Mouse (Mus musculus) liver (tissue): ENCODE data around the gene Rfx7.
A peak's percentile ranks its signal among the peaks of the same experiment; 100 is the strongest.

Experiments used
- DNase-seq: peaks from one replicate; pipeline ENCODE4 v3.0.0-alpha.2; 2020; ENCODE audit warnings: mixed read lengths

Rfx7 gene

DNA sequence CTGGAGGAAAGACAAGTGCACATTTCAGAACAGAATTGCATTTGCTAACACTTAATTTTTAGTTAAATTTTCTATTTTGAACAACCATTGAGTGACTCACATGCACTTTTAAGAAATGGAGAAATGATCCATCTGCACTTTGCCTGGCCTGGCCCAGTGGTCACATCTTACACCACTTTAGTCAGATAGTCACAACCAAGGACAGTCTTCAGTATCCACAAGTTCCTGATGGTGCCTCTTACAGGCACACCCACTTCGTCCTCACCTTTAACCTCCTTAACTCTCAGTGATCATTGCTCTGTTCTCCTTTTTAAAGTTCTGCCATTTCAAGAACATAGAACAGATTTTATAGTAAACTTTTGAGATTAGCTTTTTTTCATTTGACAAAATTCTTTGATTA, 26.7 kb downstream of the Rfx7 start:
- no peak for DNase-seq

DNA sequence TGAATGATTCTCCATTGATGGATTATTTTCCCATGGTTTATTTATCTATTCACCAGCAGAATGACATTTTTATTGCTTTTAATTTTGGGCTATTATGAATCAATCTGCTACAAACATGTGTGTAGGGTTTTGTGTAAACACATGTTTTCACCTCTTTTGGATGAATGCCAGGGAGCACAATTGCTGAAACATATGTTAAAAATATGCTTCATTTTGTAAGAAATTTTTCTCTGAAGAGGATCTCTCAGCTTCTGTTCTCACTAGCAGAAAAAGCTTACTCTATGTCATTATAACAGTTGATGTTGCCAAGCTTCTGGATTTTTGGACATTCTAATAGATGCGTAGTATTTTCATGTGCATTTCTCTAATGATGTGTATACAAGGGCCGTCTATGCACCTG, 28.3 kb downstream of the Rfx7 start:
- DNase-seq = no peak

DNA sequence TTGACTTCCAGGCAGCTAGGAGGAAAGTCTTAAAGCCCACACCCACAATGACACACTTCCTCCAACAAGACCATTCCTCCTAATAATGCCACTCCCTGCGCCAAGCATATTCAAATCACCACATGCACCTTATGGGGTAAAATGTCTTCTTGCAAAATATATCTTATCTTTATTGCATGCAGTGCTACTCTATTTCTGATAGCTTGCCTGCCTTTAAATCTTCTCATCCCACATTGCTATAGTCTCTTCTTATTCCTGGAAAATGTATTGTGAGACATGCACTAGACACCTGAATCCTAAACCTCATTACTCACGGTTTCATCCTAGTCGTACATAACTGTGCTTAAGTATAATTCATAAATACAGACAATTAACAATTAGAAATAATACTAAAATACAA, 31.2 kb downstream of the Rfx7 start:
- DNase-seq = peak; percentile 5

DNA sequence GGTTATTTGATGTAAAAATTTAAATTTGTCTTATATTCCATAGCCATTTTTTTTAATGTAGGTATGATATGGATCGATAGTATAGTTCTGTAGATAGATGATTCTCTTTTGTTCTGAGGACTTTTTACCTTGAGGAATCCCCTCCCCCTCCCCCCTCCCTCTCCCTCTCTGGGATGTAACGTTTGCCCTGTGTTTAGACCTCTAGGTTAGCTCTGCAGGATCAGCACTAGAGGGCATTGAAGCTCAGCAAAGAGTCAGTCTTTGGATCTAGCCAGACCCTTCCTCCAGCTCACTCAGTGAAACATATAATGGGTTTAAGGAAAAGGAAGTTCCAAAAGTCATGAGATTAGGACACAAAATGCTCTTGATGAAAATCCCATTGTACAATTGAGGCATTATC, 35.1 kb downstream of the Rfx7 start:
- DNase-seq = no peak

DNA sequence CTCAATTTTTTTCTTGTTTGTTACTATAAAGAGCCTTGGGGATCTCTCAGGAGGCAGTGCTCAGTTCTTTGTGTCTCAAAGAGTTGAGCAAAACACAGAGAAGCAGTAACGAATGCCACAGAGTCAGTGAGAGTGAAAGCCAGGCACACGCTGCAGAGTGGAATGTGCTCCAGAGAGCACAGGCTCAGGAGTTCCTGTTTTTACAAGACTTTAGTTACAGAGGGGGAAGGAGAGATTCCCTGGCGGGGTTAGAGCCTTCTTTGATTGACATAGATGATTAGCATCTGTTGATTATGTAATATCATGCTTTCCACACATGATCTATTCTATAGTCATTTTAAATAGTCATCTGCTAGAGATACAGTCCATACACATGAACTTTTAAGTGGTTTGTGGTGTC, 48.2 kb downstream of the Rfx7 start:
- DNase-seq = no peak

DNA sequence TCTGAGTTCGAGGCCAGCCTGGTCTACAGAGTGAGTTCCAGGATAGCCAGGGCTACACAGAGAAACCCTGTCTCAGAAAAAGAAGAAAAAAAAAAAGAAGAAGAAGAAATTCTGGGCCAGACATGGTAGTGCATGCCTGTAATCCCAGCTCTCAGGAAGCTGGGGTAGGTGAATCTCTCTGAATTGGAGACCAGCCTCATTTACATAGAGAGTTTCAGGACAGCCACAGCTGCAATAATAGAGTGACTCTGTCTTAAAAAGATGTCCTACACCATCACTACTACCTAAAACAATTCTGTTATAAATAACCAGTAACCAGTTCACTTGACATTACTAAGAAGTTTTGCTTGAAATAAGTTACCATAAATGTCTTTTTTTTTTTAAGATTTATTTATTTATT, 58.8 kb downstream of the Rfx7 start:
- DNase-seq = no peak

DNA sequence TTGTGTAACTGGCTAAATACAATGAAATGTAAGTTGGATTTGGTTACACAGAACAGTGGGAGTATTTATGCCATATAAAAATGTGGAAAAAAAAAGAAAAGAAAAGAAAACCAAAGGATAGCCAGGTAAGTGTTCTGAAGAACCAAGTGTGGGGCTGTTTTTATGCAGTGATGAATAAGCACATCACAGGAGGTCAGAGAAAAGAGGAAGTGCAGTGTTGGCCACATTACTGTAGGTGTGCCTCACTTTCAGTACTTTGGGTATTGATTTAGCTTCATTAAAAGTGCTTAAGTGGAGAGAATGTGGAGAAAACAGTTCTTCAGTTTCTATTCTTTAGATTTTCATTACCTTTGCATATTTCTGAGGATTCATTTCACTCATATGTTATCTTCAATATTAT, 60.0 kb downstream of the Rfx7 start:
- DNase-seq = no peak

DNA sequence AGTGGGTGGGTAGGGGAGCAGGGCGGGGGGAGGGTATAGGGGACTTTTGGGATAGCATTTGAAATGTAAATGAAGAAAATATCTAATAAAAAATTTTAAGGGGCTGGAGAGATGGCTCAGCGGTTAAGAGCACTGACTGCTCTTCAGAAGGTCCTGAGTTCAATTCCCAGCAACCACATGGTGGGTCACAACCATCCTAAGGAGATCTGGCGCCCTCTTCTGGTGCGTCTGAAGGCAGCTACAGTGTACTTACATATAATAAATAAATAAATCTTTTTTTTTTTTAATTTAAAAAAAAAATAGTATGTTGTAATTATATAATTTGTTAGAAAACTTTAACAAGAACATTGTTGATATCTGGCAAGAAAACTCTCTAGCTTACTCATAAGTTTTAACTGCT, 62.6 kb downstream of the Rfx7 start:
- DNase-seq = peak; percentile 21

DNA sequence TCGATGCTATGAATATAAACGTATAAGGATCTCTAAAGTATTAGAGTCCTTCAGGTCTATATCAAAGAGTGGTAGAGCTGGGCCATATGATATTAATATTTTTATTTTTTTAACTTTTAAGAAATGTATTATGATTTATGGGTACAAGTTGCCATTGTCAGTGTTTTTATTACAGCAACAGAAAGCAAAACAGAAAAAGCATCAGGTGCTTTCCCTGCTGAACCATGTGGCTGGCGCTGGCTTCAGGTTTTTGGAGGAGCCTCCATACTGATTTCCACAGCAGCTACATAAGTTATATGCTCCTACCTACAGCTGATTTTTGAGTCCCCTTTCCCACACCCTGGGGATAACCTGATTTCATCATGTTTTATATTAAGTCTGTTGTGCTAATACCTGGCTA, 68.1 kb downstream of the Rfx7 start:
- DNase-seq = no peak

DNA sequence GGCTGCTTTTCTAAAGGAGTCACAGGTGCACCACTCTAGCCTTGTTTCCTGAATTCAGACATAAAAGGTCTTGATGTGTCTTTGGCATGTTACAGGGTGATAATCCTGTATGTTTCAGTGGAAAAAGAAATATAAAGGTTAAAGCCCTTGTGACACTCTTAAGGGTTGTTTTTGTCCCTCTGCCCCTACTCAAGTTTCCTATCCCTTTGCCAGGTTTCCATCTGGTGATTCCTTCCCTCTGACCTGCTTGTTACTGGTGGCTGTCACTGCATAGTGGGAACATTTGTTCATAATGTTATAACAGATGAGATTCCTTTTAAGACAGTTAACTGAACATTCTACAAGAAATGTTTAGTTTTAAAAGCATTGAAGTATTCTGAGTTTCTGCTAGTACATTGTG, 77.7 kb downstream of the Rfx7 start:
- no peak for DNase-seq

DNA sequence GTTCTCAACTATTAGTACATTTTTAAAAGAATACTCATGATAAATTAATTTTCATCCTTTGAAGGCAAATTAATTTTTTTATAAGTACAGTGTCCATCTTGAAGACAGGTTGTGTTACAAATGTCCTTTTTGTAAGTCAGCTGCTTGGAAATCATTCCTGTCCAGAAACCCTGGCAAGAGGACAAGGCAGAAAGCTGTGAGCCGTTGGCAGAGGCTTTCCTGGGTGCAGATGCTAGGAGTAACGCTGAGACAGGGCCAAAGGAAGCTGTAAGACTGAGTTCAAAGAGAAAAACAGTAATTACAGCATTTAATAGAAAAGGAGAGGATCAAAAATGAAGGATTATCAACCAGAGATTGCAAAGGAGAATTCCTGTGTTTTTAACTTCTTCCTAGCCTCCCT, 81.8 kb downstream of the Rfx7 start:
- DNase-seq = no peak

DNA sequence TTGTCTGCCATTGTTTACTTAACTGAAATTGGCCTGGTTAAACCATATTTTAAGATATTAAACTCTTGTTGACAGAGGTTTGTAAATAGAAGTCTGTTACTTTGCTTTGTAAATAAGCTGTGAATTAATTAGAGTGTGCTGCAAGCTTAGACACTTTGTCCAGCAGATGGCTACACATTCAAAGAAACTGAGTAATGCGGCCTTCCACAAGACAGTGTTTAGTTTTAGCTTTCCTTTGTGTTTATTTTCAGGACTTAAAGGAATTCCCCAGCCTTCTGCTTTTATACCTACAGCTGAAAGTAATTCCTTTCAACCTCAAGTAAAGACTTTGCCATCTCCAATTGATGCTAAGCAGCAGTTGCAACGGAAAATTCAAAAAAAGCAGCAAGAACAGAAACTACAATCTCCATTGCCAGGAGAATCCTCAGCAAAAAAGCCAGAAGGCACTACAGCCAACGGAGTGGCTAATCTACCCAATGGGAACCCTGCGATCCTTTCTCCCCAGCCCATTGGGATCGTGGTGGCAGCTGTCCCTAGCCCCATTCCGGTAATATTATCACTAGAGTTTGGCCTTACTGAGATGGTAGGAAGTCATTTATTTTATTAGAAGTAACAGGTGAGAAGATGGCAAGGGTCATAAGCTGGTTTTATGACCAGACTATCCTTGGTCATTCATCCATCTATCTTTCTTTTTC, 82.9 kb downstream of the Rfx7 start:
- no peak for DNase-seq

DNA sequence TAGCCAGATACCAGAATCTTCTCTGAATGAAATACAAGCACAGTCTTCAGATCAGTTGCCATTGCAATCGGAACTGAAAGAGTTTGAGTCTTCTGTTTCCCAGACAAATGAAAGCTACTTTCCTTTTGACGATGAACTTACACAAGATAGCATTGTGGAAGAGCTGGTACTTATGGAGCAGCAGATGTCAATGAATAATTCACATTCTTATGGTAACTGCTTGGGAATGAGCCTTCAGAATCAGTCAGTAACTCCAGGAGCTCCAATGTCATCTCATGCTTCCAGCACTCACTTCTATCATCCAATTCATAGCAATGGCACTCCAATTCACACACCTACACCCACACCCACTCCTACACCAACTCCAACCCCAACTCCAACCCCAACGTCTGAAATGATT, 86.0 kb downstream of the Rfx7 start:
- no peak for DNase-seq

DNA sequence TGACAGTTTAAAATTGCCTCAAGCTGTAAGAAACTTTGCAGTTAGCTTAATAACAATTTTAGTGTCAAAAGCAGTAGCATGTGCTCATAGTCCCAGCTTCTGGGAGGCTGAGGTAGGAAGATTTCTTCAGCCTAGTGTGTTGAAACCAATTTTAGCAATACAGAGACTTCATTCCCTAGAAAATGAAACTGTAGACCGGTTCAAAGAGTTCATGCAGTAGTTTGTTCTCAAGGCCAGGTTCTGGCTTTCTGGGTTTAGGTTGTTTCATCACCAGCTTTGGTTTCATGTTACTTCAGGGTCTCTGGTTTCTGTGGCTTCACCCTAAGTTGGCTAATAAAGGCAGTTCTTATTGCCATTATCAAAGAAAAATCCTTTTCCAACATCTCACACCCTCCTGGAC, 91.6 kb downstream of the Rfx7 start:
- no peak for DNase-seq

DNA sequence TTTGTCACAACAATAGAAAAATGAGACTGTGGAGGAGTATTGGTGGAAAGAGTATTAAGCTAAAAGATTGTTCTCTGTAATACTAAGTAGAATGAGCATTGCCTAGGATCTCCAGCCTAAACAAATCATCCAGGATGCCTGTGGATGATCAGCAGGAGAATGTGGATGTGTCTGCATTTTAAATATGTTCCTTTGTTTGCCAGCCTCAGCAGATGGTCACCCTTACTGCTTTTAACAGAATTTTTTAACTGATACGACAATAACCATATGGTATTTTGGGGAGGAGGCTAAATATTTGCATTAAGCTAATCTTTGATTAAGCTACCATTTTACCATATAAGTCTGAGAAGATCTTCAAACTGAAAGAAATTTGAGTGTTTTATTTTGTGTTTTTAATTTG, 95.6 kb downstream of the Rfx7 start:
- no peak for DNase-seq

DNA sequence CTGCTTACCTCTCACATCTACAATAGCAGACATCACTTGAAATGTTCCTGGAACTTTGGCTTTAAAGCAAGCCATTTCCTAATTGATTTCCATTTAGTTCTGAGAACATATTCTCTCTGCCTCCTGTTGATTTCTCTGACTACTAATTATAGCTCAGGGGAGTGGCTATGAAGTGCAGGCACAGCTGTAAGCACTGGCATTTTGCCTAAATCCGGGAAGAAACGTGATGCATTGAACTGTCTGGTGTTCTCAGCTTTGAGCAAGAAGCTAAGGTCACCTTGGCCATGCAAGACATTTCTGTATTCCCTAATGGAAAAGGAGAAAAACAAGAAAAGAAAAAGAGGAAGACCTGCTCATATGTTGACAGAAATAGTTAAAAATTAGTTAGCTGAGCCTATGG, 96.6 kb downstream of the Rfx7 start:
- DNase-seq = no peak

DNA sequence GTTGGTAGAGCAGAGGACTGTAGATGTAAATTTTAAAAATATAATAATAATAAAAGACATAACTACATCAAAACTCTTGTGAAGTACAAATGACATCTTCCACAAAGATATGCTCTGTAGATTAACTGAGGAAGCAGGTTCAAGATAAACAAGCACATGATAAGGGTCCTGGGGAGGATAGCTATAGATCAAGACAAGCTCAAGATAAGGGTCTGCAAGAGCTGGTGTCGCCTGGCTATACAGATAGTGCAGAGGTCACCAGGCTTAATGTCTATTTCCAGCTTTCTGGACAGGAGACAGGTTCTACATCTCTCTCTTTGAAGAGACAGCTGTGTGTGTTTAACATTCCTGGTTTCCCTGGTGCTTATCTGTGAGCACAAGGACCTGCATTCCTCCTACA, 100.2 kb downstream of the Rfx7 start:
- no peak for DNase-seq

DNA sequence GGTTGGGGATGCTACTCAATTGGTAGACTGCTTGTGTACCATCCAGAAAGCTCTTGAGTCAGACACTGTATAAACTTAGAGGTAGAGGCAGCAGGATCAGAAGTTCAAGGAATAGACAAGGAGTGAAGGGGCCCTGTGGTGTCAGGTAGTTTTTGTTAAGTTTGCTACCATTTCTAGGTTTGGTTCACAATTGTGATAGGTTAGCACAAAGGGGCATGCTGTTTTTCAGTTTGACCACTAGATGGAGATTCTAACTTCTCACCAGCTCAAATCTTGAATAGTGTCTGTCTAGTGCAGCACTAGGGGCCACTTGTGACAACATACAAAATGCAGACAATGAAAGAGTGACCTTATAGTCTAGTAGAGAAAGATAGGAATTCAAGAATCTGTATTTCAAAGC, 103.1 kb downstream of the Rfx7 start:
- no peak for DNase-seq

DNA sequence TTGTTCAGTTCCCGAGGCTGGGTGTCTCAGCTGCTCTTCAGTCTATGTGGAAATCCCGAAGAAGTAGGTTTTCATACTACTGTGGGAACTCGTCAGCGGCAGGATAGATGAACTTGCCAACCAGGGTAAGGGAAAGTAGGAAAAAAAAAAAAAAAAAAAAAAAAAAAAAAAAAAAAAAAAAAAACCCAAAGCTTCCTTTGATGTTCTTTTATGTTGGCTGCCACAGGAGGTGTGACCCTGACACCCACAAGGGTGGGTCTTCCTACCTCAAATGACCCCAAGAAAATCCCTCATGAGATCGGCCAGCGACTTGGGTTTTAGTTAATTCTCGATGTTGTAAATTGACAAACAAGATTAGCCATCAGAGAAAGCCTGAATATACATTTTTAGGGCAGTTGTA, 104.5 kb downstream of the Rfx7 start:
- no peak for DNase-seq

DNA sequence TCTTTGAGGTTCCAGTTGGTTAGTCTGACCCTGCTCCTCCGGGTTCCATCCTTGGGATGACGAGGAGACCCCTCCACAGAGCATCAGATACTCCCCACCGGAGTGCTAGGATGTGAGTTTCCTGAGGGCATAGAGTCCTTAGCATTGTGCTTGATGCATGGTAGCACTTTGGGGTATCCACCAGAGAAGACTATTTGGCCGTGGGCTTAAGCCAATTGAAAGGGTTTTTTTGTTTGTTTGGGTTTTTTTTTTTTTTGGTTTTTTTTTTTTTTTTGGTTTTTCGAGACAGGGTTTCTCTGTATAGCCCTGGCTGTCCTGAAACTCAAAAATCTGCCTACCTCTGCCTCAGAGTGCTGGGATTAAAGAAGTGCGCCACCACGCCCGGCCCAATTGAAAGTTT, 105.2 kb downstream of the Rfx7 start:
- no peak for DNase-seq

DNA sequence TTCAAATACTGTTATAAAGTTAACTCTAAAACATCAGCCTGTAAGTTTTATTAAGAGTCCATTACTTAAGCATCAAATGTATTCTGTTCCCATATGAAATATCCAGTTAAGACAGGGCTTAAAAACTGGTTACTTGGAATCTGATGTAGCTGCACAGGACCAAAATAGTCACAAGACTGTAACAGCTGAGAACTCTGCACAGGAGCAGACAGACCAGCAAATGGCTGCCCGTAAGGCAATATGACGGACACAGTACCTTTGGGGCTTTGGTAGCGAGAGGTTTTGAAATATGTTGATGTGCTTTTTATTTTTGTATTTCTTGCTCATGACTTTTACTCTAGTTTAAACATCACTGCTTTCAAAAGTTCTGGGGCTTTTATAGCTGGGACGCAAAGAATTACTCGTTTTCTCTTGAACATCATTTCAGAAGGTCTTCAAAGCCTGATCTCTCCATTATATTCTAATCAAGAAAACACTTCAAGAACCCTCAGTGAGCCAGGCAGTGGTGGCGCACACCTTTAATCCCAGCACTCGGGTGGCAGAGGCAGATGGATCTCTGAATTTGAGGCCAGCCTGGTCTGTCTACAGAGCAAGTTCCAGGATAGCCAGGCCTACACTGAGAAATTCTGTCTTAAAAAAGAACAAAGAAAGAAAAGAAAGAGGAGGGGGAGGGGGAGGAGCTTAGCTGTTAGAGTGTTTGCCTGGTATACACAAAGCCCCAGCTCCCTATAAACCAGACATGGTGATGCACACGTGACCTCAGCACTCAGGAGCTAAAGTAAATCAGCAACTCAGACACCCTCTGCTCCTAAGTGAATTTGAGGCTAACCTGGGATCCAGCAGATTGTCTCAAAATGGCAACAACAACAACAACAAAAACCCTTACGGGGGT, 107.2 kb downstream of the Rfx7 start:
- DNase-seq = no peak

DNA sequence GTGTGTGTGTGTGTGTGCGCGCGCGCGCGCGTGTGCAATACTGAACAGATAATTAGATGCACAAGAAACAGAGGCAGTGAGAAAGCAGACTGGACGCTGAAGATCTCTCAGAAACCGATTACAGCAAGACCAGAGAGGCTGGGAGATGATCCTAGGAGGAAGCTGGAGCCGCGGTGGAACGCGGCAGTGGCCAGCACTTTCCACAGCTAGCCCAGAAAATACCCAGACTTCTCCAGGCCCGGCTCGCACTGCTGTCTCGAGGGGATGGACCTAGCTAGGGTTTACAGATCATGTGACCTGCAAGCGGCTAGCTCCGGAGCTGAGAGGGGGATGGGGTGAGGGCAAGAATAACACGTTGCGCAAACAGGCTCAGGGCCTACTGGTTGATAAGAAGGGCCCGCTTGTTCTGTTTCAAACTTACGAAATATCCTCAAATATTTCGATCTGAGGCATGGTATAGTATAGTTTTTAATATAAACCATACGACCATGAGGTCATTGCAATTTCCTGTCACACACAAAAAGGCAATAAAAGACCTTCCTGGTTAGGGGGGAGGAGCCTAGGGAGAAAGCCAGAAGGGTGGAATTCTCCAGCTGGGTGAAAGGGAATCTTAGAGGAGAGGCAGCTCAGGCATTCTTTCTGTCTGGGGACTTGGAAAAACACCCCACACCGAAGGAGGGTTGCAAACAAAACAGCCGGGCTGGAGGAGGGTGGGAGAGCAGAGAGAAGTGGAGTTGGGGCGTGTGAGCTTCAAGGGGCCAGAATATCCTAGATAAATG, 108.0 kb downstream of the Rfx7 start:
- peak; percentile 90 for DNase-seq

DNA sequence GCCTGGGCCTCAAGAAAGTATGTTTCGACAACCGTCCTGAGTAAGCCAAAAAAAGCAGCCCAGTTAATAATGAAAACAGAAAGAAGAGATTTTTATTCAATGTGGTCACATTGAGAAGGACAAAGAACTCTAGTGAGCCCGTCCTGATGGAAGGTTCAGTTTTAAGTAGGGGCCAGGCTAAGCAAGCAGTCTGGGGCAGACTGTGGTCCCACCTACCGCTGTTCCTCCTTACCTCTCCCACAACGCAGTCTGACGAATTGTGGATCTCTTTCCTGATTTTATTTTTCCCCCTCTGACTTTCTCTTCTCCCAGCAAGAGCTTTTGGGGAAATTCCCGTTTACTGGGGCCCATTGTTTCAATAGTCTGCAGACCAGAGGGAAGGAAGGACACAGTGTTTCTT, 108.6 kb downstream of the Rfx7 start:
- DNase-seq = no peak
